Mouse (Mus musculus): ENCODE measurements around the gene Adamtsl1.

Adamtsl1 gene

DNA sequence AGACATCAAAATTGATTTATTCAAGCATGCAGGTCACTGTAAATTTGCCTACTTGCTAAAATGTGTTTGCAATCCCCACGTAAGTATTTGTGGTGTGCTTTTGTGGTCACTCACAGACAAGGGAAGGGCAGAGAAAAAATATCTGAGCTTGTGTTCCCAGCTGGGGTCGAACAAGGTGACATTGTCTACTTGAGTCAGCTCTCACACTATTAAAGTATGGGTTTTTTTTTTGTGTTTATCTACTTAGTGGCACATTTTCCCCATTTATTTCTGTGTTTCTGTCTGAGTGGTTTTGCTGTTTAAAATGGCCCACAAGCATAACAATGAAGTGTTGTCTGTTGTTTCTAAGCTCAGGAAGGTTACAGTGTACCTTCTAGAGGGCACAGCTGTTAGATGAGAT lies 612.7 kb downstream of the Adamtsl1 start:
- no peak for ATAC-seq (ENCODE audit: insufficient number of reproducible peaks, low FRiP score, low TSS enrichment)

DNA sequence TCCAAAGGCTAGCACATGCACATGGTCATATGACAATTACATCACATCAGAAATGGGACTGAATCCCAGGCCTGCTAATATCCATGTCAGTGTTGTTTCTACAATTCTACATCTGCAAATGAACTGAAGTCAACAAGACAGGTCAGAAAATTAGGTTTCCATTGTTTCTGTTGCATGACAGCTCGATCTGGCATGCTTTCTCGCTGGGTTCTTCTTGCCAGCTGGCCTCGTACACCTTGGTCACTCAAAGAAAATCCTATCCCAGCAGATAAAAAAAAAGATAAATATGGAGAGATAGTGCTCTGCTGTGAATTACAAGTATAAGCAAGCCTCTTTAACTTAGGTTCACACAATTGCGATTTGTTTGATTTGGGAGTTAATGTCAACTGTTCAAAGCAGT lies 644.6 kb downstream of the Adamtsl1 start:
- no peak for ATAC-seq (ENCODE audit: insufficient number of reproducible peaks, low FRiP score, low TSS enrichment)

DNA sequence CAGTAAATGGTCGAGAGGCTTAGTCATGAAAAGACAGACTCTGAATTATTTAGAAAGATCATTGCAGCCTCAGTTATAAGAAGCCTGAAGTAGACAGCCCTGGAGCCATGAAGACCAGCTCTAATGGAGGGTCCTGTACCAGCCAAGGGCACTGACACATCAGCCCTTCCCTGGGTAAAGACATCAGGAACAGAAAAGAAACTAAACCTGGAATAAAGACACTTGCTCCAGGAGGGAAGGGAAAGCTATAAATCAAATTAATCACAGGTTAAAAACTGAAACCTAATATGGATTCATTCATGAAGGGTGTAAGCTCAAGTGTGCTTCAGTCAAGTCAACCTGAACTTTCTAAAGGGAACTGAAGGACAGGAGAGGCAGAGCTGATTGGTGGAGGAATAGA lies 645.4 kb downstream of the Adamtsl1 start:
- ATAC-seq (ENCODE audit: insufficient number of reproducible peaks, low FRiP score, low TSS enrichment): no peak

DNA sequence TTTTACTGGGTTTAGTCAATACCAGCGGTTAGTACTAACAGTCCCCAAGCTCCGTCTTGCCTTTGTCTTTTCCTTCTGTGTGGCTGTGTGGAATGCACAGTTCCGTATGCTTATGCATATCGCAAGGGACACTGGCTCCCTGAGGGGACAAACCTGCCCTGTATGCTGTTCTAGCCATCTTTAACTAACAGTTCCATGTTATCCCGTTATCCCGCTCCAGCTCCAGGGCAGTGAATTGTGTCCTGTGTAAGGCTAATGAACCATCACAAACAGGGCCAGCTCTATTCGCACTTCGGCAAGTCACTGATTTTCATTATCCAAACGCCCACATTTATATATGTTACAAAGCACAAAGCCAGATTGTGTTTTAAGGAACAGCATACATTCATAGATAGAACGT lies 656.8 kb downstream of the Adamtsl1 start:
- ATAC-seq (ENCODE audit: insufficient number of reproducible peaks, low FRiP score, low TSS enrichment): no peak

DNA sequence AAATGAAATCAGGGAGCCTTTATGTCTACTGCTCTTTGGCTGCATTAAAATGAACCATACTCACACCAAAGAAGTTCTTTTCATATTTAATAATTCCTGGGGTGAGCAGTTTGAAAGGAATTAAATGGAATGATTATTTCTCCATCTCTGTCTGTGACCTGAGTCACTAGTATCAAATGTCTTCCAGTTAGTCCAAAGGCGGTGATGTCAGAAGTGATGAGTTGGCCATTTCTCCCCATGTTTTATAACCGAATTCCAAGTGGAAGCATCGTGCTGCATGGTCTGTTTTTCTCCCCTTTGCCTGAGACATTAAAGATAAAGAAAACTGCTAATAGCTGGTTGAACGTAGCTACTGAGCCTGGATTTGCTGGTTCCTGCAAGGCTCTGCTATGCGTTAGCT lies 657.5 kb downstream of the Adamtsl1 start:
- no peak for ATAC-seq (ENCODE audit: insufficient number of reproducible peaks, low FRiP score, low TSS enrichment)

DNA sequence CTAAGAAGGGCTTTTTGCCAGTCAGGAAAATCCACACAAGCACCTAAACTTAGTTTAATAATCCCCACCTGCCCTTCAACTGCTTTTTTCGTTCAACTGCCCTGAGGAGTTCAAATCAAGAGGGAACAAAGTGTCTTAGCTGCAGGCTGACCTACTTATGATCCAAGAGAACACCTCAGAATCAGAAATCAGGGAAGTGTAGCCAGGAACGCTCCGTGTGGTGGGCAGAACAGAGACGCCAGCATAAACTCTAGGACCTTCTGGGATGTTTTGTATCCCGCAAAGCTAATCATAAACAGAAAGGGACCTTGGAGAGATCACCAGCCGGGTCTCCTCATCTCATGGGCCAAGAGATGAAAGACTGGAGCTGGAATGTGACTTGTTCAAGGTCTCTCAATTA lies 663.5 kb downstream of the Adamtsl1 start:
- no peak for ATAC-seq (ENCODE audit: insufficient number of reproducible peaks, low FRiP score, low TSS enrichment)

DNA sequence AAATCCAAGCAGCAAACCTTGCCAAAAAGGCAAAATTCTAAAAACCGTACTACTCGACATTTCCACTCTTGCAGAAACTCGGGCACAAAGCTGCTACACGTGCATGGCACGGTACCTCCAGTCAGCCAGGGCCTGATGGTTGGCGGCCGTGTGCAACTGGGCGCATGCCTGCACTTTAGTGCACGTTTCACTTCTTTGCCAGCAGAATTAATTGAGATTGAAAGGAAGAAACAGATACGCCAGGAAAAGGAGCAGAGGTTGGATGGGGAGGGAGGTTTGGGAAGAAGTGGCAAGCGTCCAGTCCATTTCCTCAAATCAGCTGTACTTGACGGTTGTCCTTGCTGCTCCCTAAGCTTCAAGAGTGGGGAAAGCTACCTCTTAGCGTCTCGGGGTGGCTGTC lies 664.1 kb downstream of the Adamtsl1 start:
- no peak for ATAC-seq (ENCODE audit: insufficient number of reproducible peaks, low FRiP score, low TSS enrichment)

DNA sequence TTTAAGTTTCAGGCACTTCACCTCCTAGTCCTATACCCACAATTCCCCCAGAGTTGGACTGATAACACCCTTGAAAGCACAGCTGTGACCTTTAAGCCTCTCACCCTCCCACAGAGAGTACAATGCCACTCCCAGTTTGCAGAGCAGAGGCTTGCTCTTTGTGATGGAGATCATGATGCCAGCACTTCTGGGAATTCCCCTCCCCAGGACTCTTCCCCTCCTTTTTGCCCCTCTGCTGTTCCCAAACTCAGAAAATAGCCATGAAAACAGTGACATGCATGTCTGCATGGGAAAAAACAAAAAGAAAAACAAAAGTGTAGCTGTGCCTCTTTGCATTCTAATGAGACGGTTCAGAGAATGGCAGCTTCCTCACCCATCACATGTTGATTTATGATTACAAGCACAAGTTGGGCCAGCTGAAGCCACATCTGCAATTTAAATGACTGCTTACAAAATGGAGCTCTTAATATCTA lies 669.8 kb downstream of the Adamtsl1 start:
- no peak for ATAC-seq (ENCODE audit: insufficient number of reproducible peaks, low FRiP score, low TSS enrichment)

DNA sequence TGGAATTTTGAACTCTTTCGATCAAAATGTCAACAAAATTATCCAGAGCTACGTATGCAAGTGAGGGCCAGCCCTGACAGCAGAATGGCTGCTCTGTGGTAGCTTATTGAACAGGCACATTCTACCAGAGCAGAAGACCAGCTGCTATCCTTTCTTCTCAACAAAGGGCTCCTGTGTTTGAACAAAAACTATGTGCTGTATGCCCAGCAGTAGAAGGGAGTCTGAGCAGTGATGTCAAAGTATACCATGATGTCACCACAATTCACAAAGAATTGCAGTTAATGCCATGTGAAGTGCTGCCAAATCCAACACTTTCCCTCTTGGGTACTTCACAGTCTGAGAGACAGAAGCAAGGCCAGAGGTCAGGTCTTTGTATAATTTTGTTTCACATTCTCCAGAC lies 675.9 kb downstream of the Adamtsl1 start:
- ATAC-seq (ENCODE audit: insufficient number of reproducible peaks, low FRiP score, low TSS enrichment): no peak

DNA sequence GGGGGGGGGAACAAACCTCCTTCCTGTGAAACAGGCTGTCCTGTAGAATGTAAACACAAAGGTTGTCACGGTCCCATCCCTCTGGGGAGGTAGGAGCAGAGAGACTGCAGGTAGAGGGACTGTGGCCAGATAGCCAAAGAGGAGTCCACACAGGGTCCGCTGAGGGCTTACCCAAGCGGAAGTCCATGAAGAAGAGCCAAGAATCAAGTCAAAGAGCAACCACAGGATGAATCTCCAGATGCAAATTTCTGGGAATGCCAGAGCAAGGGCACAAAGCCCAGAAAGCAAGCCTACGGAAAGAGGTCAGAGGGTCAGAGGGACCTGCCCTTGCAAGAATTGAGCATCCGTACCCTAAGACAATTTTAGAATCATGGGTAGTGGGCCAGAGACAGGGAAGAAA lies 677.2 kb downstream of the Adamtsl1 start:
- no peak for ATAC-seq (ENCODE audit: insufficient number of reproducible peaks, low FRiP score, low TSS enrichment)

DNA sequence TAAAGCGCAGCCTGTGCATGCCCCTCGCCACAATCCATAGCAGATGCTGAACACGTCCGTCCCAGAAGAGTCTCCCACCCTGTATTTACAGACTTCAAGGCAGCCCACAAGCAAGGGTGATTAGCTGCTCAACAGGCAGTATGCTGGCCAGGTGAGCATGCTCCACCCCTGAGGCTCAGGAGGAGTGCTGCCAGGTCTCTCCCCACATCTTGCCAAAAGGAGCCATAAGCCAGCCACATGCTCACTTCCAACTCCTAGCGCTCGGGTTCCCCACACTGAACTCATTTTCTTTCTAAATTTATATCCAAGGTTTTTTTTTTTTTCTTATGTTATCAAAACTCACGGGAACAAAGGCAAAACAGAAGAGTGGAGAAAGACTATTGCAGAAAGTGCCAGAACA lies 687.8 kb downstream of the Adamtsl1 start:
- peak; percentile 40; the same call in 1 of the 2 replicates for ATAC-seq (ENCODE audit: insufficient number of reproducible peaks, low FRiP score, low TSS enrichment)

DNA sequence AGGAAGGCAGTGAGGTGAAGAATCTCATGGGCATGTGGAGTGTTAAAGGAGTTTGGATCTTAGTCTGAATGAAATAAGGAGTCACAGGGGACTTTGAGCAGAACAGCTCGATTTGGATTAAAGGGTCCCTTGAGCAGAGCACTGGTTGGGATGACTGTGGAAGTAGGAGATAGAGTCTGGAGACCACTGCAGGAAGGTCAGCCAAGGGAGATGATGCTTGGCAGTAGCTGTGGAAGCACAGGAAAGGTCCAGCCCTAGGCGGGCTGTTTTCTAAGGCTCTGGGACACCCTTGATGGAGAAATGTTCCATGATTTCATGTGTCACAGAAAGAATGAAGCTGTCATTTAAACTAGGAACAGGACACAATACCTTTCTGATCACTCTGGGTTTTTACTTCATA lies 689.3 kb downstream of the Adamtsl1 start:
- ATAC-seq (ENCODE audit: insufficient number of reproducible peaks, low FRiP score, low TSS enrichment): no peak

DNA sequence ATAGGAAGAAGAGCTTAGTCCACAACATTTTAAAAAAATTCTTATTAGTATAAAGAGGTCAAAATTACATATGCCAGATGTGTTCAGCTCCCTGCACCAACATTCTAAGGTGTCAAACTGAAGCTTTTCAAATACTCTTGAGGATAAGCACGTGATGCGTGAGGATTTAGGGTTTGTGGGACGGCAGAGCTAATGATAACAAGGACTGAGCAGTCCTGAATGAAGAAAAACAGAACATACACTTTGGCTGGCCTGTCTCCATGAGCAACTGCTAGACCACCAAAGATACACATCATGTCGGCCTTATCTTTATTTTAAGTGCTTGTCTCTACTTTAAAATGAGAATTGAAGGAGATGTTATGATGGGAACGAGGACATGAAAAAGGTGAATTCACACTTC lies 710.9 kb downstream of the Adamtsl1 start:
- no peak for ATAC-seq (ENCODE audit: insufficient number of reproducible peaks, low FRiP score, low TSS enrichment)

DNA sequence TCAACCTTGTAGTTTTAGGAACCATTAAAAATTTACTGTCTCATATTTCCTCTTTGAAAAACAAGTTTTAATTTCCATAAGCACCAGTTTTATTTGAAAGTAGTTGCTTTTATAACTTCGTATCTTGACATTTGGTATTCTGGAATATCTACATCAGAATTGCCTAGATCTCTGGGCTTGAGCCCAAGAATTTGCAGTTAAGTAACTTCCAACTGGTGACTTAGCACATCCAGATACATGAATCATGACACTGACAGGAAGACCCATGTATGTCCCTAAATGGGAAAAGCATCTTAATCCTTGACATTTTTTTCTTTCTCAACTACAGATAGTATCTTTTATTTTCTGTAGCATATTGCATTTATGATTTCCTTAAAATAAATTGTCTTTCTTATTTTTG lies 713.1 kb downstream of the Adamtsl1 start:
- ATAC-seq (ENCODE audit: insufficient number of reproducible peaks, low FRiP score, low TSS enrichment): no peak

DNA sequence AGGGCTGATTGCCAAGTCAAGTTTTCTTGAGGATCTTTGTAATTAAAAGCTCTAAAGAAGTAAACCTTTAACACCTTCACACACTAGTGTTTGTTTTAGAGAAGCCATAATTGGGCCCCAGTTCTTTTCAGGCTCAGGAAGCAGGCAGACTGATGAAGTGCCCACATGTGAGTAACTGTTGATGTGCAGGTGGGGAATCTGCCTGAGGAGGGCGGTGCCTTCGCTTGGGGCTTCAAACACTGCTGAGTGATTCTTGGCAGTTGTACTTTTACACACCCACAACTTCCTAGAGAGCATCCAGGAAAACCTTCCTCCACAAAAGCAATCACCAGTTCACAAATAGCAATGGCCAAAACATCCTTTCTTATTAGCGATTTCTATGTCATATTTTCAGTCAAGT lies 719.2 kb downstream of the Adamtsl1 start:
- no peak for ATAC-seq (ENCODE audit: insufficient number of reproducible peaks, low FRiP score, low TSS enrichment)

DNA sequence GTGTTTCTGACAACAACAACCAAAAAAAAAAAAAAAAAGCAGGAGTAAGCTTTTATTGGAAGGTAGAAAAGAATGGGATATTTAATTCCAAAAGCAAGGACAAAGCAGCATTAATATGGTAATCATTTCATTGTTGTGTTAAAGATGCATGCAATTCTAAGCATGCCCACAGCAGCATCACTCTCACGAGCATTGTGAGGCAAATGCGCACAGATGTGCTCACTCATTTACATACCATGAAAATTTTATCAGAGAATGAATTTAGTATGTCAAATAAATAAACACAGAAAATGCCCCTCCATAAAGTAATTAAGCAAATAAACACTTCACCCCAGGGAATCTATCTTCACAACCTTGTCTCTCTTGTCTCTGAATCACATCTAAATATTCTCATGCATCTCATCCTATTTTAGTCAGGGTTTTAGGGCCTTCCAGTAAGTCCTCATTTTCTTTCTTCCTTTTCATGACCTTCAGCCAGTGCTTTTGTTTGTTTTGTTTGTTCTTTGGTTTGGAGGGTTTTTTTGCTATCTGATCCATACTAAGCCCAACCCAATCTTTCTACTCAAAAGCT lies 728.0 kb downstream of the Adamtsl1 start:
- ATAC-seq (ENCODE audit: insufficient number of reproducible peaks, low FRiP score, low TSS enrichment): no peak

DNA sequence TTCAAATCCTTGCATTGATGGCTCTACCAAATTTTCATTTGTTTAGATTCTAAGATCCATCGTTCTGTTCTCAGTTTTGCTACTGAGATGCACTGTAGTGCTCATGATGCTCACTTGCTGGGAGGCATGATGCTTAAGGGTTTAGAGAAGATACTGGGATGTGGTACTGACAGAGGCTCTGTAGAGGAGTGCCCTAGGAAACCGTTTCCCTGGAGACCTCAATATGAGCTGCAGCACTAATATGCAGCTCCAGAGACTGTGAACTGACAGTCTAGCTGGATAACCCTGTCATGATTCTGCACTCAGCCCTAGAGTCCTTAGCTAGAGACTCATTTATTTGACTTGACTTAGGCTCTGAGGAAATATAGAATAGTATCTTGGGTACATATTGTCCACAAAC lies 756.1 kb downstream of the Adamtsl1 start:
- ATAC-seq (ENCODE audit: insufficient number of reproducible peaks, low FRiP score, low TSS enrichment): no peak

DNA sequence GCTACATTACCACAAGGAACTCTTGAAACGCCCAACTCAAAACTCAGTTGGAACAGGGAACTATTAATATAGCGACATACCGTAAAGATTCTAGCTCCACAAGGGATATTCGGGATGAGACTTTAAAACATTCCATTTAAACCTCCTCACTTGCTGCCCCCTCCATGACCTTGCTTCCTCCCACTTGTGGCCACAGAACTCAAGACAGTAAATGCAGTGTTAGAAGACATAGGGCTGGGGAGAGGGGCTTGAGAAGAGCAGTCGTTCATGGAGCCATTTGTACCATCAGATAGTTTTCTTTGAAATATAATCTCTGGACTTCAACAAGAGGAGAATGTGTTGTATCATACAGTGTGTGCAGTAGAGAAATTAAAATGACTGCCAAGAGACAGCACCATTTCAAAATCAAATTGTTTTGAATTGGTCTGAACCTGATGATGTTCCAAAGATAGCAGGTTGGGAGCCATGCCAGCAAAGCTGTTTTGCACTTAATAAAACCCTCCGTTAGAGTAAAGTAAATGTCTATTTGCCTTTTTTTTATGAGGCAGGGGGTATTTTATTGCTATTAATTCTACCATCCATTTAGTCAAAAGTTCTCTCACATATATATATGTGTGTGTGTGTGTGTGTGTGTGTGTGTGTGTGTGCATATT lies 759.9 kb downstream of the Adamtsl1 start:
- no peak for ATAC-seq (ENCODE audit: insufficient number of reproducible peaks, low FRiP score, low TSS enrichment)

DNA sequence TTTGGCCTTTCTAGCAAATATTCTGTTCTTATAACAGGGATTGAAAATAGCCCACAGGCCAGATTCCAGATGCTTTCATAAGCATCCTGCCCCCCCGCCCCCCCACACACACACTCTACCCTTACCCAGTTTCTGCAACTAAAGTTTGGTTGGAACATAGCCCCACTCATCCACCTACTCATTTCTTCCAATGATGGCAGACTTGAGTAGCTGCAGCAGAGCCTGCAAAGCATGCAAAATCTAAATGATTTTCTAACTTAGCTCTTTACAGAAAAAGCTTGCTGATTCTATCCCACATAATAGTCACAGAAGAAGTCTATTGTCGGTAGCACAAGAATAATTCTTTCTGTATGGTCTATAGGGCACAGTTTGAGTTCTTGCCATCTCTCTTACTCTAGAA lies 760.7 kb downstream of the Adamtsl1 start:
- no peak for ATAC-seq (ENCODE audit: insufficient number of reproducible peaks, low FRiP score, low TSS enrichment)

DNA sequence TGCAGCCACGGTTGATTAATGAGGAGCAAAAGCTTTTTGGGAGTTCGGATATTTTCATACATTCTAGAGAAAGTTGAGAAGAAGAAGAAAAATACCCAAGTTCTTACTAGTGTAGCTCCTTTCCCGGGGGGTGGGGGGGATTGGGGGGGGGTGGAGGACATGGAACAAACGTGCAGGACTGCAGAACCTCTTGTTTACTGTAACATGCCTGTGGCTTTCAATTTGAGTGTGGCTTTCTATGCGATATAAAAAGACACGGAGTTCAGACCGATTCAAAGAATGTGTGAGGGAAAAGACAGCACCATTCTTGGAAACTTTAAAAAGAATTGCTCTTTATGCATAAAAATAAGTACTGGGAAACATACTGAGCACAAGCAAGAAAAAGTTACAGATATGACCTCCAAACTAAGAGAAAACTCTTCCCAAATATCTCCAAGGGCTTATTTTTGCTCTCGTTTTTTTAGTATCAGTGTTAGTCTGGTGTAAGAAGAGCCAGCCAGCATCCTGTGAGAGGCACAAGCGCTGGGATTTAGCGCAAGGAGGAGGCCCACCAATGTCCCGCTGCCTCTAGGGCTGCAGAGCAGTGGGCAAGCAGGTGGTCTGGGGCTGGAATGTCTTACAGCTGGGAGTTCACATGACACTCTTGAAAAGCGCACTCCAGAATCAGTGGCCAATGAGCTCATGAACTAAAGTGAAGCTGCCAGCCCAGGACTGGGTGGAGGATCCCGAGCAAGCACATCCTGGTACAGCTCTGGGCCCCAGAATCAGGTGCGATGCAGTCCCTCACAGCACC lies 762.2 kb downstream of the Adamtsl1 start:
- 0 out of 2 replicates have a peak, but pooled peaks have one; percentile 23 for ATAC-seq (ENCODE audit: insufficient number of reproducible peaks, low FRiP score, low TSS enrichment)

DNA sequence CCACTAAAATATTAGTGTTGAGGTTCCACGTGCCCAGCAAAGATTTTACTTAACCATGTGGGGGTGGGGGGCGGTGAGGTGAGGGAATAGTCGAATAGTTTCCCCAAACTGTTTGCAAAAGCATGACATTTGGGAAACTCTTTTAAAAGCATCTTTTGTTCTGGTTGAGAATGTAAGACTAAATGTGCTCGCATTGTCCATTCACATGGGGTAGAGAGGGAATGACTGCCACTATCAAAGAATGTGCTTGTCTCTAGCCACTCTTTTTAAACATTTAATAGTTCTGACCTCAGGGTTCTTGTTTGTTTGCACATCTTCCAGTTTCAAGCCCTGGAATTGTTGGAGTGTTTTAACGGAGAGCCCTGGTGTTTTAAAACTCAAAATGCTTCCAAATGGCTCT lies 764.6 kb downstream of the Adamtsl1 start:
- no peak for ATAC-seq (ENCODE audit: insufficient number of reproducible peaks, low FRiP score, low TSS enrichment)

DNA sequence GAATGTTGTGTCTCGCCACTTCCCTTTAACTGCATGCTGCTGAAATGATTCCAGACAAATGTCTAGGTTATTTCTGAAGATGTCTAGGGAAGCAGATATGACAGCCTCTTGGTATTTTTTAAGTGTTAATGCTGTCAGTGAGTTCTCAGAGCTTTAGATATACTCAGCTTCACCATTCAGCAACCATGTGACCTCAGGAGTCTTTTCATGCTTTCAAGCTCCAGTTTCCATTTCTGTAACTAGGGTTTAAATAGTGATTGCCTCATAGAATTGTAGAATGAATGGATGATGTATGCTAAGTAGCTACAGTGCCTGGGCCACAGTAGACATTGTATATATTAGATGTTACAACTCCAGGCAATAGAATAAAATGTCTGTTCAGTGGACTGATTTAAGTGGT lies 772.6 kb downstream of the Adamtsl1 start:
- ATAC-seq (ENCODE audit: insufficient number of reproducible peaks, low FRiP score, low TSS enrichment): no peak

Measured in cerebellum, adult (tissue).